Mouse (Mus musculus): ENCODE data around the gene Gcnt3. TPM values are rescaled to one million over a fixed set of nuclear protein-coding genes. Genes with fewer than 3 reads are reported as not detected.

Gene Gcnt3
- polyA plus RNA-seq, 1 experiment from 2014 or later: not detected

DNA sequence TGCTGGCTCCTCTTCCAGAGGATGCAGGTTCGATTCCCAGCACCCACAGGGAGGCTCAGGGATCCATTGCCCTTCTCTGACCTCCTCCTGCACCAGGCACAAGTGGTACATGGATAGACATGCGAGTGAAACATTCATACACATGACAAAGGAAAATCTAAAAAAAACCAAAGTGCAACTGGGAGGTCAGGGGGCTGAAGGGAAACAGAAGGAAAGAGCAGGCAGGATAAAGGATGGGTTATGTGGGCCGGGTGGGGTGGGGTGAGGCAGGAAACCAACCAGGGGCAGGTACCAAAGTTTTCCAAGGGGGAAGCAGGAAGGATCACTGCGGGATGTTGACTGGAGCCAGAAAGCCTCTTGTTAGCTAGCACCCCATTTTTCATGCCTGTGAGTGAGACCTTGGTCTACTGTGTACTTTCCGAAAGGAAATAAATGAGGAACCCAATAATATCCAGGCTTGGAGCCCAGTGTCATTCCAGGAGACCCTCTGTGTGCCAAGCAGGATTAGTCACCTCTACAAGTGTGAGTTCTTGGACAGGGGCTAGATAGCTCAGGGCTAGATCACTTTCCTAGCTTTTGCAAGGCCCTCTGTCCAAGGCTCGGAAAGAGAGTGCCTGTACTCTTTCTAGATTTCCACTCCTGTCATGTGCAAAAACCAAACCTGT lies 11.0 kb upstream of the Gcnt3 start:
- Histone ChIP-seq H3K27me3 (replicated peaks; ENCODE audit: insufficient read depth, low read length) (no peaks in the 10 kb centered on the region), H3K4me1 (ENCODE audit: insufficient read depth, low read depth, low read length) (no peaks in the 10 kb centered on the region), H3K4me2 (replicated peaks; ENCODE audit: low read depth, low read length) (no peak overlapping the region), H3K9me3 (ENCODE audit: low read length) (no peaks in the 10 kb centered on the region), H3K4me3 (ENCODE audit: low read depth, low read length) (no peak overlapping the region), H3K27ac (ENCODE audit: low read length) (no peak overlapping the region), H3K36me3 (ENCODE audit: insufficient read depth, low read length) (no peaks in the 10 kb centered on the region), H3K9ac (replicated peaks; ENCODE audit: low read depth) (no peak overlapping the region)
- WGBS: 30% methylated on average over 6 of the region's 6 CpGs
- DNase-seq (ENCODE audit: low spot score): peak; percentile 55
- ATAC-seq: peak; percentile 64
- no peak for TF ChIP-seq EP300 (IDR thresholded peaks at IDR 0.05)

DNA sequence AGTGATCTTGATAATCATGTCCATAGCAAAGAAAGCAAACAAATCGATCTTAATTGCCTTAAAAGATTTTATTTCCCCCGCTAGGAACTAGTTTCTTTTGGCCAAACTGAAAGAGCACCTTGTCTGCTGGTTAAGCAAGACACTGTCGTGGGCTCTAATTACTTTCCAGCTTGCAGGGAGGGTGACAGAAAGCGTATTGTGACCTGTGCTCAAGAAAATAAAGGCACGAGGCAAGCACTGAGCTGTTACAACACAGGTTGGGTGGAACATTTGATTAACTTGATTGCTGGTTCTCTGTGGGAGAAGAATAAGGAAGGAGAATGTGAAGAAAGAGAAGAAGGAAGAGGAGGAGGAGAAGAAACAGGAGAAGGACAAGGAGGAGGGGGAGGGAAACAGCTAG lies 10.4 kb upstream of the Gcnt3 start:
- 44% methylated on average over 5 of the region's 5 CpGs for WGBS
- Histone ChIP-seq H3K27ac (ENCODE audit: low read length) (no peak overlapping the region), H3K9me3 (ENCODE audit: low read length) (no peaks in the 10 kb centered on the region), H3K27me3 (replicated peaks; ENCODE audit: insufficient read depth, low read length) (no peaks in the 10 kb centered on the region), H3K4me2 (replicated peaks; ENCODE audit: low read depth, low read length) (no peak overlapping the region), H3K4me1 (ENCODE audit: insufficient read depth, low read depth, low read length) (no peaks in the 10 kb centered on the region), H3K36me3 (ENCODE audit: insufficient read depth, low read length) (no peaks in the 10 kb centered on the region), H3K9ac (replicated peaks; ENCODE audit: low read depth) (no peak overlapping the region), H3K4me3 (ENCODE audit: low read depth, low read length) (no peak overlapping the region)
- ATAC-seq: no peak
- no peak for DNase-seq (ENCODE audit: low spot score)
- TF ChIP-seq CTCF (IDR thresholded peaks at IDR 0.05): no peak
- TF ChIP-seq EP300 (IDR thresholded peaks at IDR 0.05): no peak

DNA sequence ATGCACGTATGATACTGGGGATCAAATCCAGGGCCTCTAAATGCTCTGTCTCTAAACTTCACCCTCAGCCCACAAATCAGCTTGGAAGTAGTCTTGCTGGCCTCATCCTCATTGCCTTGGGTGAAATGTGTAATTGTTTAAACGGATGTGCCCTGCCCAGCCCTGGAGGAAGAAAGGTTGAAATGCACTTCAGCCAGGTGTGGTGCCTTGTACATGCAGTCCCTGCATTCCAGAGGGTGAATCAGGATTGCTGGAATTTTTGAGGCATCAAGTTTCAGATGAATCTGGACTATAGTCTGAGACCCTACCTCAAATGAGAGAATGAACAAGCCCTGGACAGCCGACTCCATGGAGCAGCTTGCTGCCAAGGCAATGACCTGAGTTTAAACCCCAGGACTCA lies 10.0 kb upstream of the Gcnt3 start:
- DNase-seq (ENCODE audit: low spot score) (peak; percentile 22), ATAC-seq (no peak)
- Histone ChIP-seq H3K9ac (replicated peaks; ENCODE audit: low read depth) (no peak overlapping the region), H3K27ac (ENCODE audit: low read length) (no peak overlapping the region), H3K4me3 (ENCODE audit: low read depth, low read length) (no peak overlapping the region), H3K4me1 (ENCODE audit: insufficient read depth, low read depth, low read length) (no peaks in the 10 kb centered on the region), H3K36me3 (ENCODE audit: insufficient read depth, low read length) (no peaks in the 10 kb centered on the region), H3K9me3 (ENCODE audit: low read length) (no peaks in the 10 kb centered on the region), H3K4me2 (replicated peaks; ENCODE audit: low read depth, low read length) (no peak overlapping the region), H3K27me3 (replicated peaks; ENCODE audit: insufficient read depth, low read length) (no peaks in the 10 kb centered on the region)
- 47% methylated on average over 3 of the region's 3 CpGs for WGBS
- TF ChIP-seq CTCF (IDR thresholded peaks at IDR 0.05): no peak
- peak; percentile 26; the same call in 1 of the 2 replicates for TF ChIP-seq EP300 (IDR thresholded peaks at IDR 0.05)

DNA sequence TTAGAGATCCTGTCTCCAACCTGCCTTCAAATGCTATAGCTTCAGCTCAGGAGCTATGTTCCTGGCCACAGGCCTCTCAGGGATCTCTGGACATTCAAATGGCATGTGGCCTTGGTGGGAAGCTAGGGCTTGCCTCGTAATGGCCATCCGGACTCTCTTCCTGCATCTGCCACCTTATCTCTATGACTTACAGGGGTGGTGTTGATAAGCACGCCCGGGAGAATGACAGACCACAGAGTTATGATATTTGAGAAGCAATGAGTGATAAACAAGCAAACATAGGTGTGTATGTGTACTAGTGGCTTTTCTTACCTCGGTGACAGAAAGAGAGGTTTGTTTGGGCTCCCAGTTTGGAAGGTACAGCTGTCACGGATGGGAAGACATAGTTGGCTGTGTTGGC lies 8.4 kb upstream of the Gcnt3 start:
- TF ChIP-seq CTCF (IDR thresholded peaks at IDR 0.05) (no peak), EP300 (IDR thresholded peaks at IDR 0.05) (no peak)
- H3K4me1 ChIP-seq (ENCODE audit: insufficient read depth, low read depth, low read length): no peaks in the 10 kb centered on the region
- ATAC-seq (no peak), DNase-seq (ENCODE audit: low spot score) (no peak)
- no peak overlapping the region for H3K4me2 ChIP-seq (replicated peaks; ENCODE audit: low read depth, low read length)
- no peak overlapping the region for H3K9ac ChIP-seq (replicated peaks; ENCODE audit: low read depth)
- H3K27me3 ChIP-seq (replicated peaks; ENCODE audit: insufficient read depth, low read length): no peaks in the 10 kb centered on the region
- no peaks in the 10 kb centered on the region for H3K9me3 ChIP-seq (ENCODE audit: low read length)
- WGBS: 68% methylated on average over 6 of the region's 6 CpGs
- H3K36me3 ChIP-seq (ENCODE audit: insufficient read depth, low read length): no peaks in the 10 kb centered on the region
- no peak overlapping the region for H3K27ac ChIP-seq (ENCODE audit: low read length)
- H3K4me3 ChIP-seq (ENCODE audit: low read depth, low read length): no peak overlapping the region

DNA sequence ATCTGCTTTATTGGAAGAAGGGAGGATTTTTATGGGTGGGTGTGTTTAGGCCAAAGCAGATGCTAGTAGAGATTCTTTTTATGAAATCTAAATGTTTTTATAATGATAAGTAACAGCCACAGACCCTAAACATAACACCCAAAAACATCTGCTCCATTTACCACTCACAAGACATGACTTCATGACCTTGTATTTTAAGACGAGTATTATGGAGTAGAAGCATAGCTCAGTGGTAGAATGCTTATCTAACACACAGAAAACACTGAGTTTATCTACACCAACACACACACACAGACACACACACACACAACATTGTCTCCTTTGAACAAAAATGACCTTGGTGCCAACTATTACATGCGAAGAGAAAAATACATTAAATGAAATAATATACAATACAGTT lies 7.0 kb upstream of the Gcnt3 start:
- no peaks in the 10 kb centered on the region for H3K9me3 ChIP-seq (ENCODE audit: low read length)
- ATAC-seq: no peak
- H3K27ac ChIP-seq (ENCODE audit: low read length): no peak overlapping the region
- H3K4me3 ChIP-seq (ENCODE audit: low read depth, low read length): no peak overlapping the region
- H3K4me2 ChIP-seq (replicated peaks; ENCODE audit: low read depth, low read length): no peak overlapping the region
- H3K4me1 ChIP-seq (ENCODE audit: insufficient read depth, low read depth, low read length): no peaks in the 10 kb centered on the region
- no peak for TF ChIP-seq CTCF (IDR thresholded peaks at IDR 0.05)
- TF ChIP-seq EP300 (IDR thresholded peaks at IDR 0.05): no peak
- DNase-seq (ENCODE audit: low spot score): no peak
- H3K9ac ChIP-seq (replicated peaks; ENCODE audit: low read depth): no peak overlapping the region
- H3K27me3 ChIP-seq (replicated peaks; ENCODE audit: insufficient read depth, low read length): no peaks in the 10 kb centered on the region
- no peaks in the 10 kb centered on the region for H3K36me3 ChIP-seq (ENCODE audit: insufficient read depth, low read length)
- WGBS: 48% methylated on average over 2 of the region's 2 CpGs

DNA sequence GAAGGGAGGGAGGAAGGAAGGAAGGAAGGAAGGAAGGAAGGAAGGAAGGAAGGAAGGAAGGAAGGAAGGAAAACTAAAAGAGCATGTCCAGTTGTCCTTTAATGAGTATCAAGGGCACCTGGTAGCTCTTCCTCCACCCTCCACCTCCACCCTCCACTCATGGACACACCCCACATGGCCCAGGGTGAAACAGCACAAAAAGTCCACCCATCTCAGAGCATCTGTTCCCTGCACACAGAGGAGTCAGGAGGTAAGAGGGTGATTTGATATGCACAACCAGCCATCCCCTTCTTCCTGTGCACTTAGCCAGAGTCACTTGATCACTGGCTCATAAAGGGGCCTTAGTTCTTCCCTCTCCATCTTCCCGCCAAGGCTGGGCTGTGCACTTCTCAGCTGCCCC lies 5.0 kb upstream of the Gcnt3 start:
- DNase-seq (ENCODE audit: low spot score) (no peak), ATAC-seq (no peak)
- no peak overlapping the region for H3K27ac ChIP-seq (ENCODE audit: low read length)
- no peaks in the 10 kb centered on the region for H3K36me3 ChIP-seq (ENCODE audit: insufficient read depth, low read length)
- 75% methylated on average over 1 of the region's 1 CpGs for WGBS
- H3K27me3 ChIP-seq (replicated peaks; ENCODE audit: insufficient read depth, low read length): no peaks in the 10 kb centered on the region
- no peak overlapping the region for H3K4me2 ChIP-seq (replicated peaks; ENCODE audit: low read depth, low read length)
- no peak overlapping the region for H3K4me3 ChIP-seq (ENCODE audit: low read depth, low read length)
- no peak overlapping the region for H3K9ac ChIP-seq (replicated peaks; ENCODE audit: low read depth)
- TF ChIP-seq CTCF (IDR thresholded peaks at IDR 0.05) (no peak), EP300 (IDR thresholded peaks at IDR 0.05) (no peak)
- no peaks in the 10 kb centered on the region for H3K4me1 ChIP-seq (ENCODE audit: insufficient read depth, low read depth, low read length)
- no peaks in the 10 kb centered on the region for H3K9me3 ChIP-seq (ENCODE audit: low read length)

DNA sequence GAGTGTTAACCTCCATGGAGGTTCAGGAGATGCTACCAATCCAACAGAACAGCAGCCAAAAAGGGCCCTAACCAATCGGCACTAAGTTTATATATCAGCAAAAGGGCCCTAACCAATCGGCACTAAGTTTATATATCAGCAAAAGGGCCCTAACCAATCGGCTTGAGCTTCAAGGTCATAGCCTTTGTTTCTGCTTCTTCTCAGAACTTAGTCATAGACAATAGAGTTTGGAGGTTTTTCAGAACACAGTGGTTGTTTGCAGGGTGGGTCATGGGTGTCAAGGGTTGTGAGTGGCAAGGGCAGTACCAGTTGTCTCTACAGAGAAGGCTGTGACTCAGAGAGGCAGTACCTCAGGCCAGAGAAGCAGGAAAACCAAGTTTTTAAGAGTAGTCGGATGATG lies 4.2 kb upstream of the Gcnt3 start:
- no peak overlapping the region for H3K9ac ChIP-seq (replicated peaks; ENCODE audit: low read depth)
- no peak for DNase-seq (ENCODE audit: low spot score)
- no peaks in the 10 kb centered on the region for H3K27me3 ChIP-seq (replicated peaks; ENCODE audit: insufficient read depth, low read length)
- H3K4me2 ChIP-seq (replicated peaks; ENCODE audit: low read depth, low read length): no peak overlapping the region
- WGBS: 86% methylated on average over 4 of the region's 4 CpGs
- ATAC-seq: no peak
- no peak overlapping the region for H3K27ac ChIP-seq (ENCODE audit: low read length)
- H3K4me1 ChIP-seq (ENCODE audit: insufficient read depth, low read depth, low read length): no peaks in the 10 kb centered on the region
- H3K9me3 ChIP-seq (ENCODE audit: low read length): no peaks in the 10 kb centered on the region
- no peaks in the 10 kb centered on the region for H3K36me3 ChIP-seq (ENCODE audit: insufficient read depth, low read length)
- TF ChIP-seq CTCF (IDR thresholded peaks at IDR 0.05) (no peak), EP300 (IDR thresholded peaks at IDR 0.05) (no peak)
- H3K4me3 ChIP-seq (ENCODE audit: low read depth, low read length): no peak overlapping the region
